Mouse (Mus musculus) forebrain, embryonic 10.5 days (tissue): ENCODE measurements at regions not wholly inside any gene's neighbourhood (a gene's known extent, or its start where the extent isn't known, plus 50 kb on each side); places are given as distances from the start of the nearest gene placed in this dataset.
A peak's percentile ranks its signal among the peaks of the same experiment; 100 is the strongest.

Experiments
- DNase-seq: peaks from one replicate; pipeline ENCODE4 v3.0.0-alpha.2; 2017; ENCODE audit warnings: low spot score; ENCODE audit errors: extremely low spot score
- H3K27ac ChIP-seq: fragments of 300-500 bp; sonication (generic); 2 replicates; pipeline ENCODE4 v1.5.1; 2016; ENCODE audit warnings: mild to moderate bottlenecking
- H3K27me3 ChIP-seq: fragments of 300-500 bp; sonication (generic); 2 replicates; pipeline ENCODE4 v1.6.1; 2016; ENCODE audit warnings: mild to moderate bottlenecking; ENCODE audit not compliant: poor library complexity, severe bottlenecking
- H3K36me3 ChIP-seq: fragments of 300-500 bp; sonication (generic); replicated peaks from 2 replicates; pipeline ENCODE4 v1.6.1; 2016; ENCODE audit warnings: mild to moderate bottlenecking, moderate library complexity
- H3K4me1 ChIP-seq: fragments of 300-500 bp; sonication (generic); 2 replicates; pipeline ENCODE4 v1.6.1; 2016
- H3K4me3 ChIP-seq: fragments of 300-500 bp; sonication (generic); 2 replicates; pipeline ENCODE4 v1.5.1; 2016; ENCODE audit warnings: mild to moderate bottlenecking, moderate library complexity
- H3K9me3 ChIP-seq: fragments of 300-500 bp; sonication (generic); 2 replicates; pipeline ENCODE4 v1.6.1; 2016; ENCODE audit warnings: mild to moderate bottlenecking, moderate library complexity
- WGBS: fragments of 180-500 bp; shearing (Covaris S2); methylation state at CpG from one replicate; pipeline ENCODE4 v1.1.7; 2016; 5-methylcytosine and 5-hydroxymethylcytosine counted together

DNA sequence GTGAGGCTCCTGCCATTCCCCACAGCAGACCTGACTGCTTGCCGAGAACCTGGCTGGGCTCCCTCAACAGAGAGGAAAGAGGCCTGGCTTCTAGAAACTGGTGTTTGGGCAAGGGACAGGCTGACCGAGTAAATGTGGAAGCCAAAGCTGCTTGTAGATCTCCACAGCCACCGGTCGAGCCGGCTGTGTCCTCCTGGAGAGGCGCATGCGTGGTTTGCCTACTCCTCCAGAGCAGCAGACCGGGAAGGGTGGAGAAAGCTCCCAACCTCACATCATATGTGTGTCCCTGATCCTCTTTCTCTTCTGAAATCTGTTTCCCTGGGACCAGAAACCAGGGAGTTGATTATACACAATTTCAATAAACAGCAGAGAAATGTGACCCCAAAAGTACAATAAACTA is 92.0 kb downstream of the Dad1 start:
- H3K27me3 ChIP-seq, result no peaks in the 10 kb centered on the region
- no peaks in the 10 kb centered on the region for H3K9me3 ChIP-seq
- H3K4me3 ChIP-seq, result no peak overlapping the region
- no peaks in the 10 kb centered on the region for H3K36me3 ChIP-seq
- 78% methylated on average over 8 of the region's 8 CpGs for WGBS
- H3K4me1 ChIP-seq, result no peaks in the 10 kb centered on the region; the same call in 1 of the 2 replicates
- H3K27ac ChIP-seq, result no peak overlapping the region
- DNase-seq, result no peak

DNA sequence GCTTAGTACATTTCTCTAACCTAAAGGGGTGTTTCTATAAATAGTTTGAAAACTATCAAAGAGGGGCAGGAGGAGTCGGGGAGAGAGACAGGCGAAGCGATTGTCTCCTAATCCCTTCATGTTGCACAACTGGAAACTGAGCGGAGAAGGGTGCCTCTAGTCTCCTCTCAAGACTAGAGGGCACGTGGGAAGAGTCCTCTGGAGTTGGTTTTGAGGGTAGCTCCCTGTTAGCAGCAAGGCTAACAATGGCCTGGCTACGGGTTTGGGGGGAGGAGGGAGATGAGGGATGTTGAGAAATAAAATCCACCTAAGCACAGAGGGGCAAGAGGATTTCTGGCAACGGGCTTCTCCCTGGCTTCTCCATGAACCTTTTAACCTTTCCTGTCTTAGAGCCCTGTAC is 92.7 kb downstream of the Dad1 start:
- Histone ChIP-seq H3K4me3 (no peak overlapping the region), H3K36me3 (no peaks in the 10 kb centered on the region), H3K27me3 (no peaks in the 10 kb centered on the region), H3K27ac (no peak overlapping the region), H3K9me3 (no peaks in the 10 kb centered on the region), H3K4me1 (no peaks in the 10 kb centered on the region; the same call in 1 of the 2 replicates)
- no peak for DNase-seq
- WGBS, result 70% methylated on average over 7 of the region's 7 CpGs

DNA sequence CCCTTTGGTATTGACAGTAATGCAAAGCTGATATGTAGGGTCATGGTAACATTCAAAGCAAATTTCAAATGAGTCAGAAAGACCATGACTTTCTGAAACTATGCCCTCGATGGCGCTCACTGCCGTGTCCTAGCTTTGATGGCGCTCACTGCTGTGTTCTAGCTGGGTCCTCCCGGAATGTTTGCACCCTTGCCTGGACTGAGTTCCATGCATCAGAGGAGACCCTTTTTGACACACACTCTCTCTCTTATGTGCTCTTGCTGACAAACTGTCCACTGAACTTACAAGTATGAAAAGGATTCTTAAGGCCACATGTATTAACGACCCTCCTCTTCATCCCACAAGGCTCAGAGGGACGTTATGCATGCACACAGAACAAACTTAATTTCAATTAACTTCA is 94.1 kb downstream of the Dad1 start:
- WGBS, result 94% methylated on average over 7 of the region's 7 CpGs
- DNase-seq, result no peak

DNA sequence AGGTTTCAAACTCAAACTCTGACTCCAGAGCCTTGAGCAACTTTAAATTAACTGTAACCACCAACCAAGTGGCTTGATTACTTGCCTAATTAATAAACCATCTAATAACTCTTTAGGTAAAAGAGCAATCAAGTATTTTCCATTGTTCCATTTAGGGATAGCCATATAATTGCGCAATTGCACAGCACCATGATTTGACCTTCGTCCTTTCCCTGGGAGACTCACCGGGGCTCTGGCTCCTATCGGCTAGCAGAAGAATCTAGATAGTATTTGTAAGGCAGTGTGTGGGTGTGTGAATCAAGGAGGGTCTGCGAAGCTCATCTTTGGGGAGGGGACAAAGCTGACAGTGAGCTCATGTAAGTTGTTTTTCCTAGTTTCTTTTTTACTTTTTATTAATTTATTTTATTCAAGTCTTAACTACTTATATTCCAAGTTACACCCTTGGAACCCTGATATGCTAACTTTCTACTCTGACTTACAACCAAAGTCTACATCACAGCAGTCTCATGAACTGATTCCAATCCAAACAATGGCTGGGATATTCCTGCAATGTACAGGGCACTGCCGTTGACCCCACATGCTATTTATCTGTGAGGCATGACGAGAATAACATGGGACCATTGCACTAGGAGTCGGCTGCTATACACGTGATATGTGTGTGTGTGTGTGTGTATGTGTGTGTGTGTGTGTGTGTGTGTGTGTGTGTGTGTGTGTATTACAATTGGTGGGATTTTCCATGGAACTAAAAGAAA is 95.5 kb downstream of the Dad1 start:
- Histone ChIP-seq H3K4me3 (no peak overlapping the region), H3K27me3 (no peaks in the 10 kb centered on the region)
- 91% methylated on average over 9 of the region's 9 CpGs for WGBS

More for the DNA sequence above, 94.1 kb downstream of the Dad1 start:
- Histone ChIP-seq H3K9me3 (no peaks in the 10 kb centered on the region), H3K27ac (no peak overlapping the region), H3K4me3 (no peak overlapping the region), H3K4me1 (no peaks in the 10 kb centered on the region; the same call in 1 of the 2 replicates), H3K27me3 (no peaks in the 10 kb centered on the region), H3K36me3 (no peaks in the 10 kb centered on the region)

DNA sequence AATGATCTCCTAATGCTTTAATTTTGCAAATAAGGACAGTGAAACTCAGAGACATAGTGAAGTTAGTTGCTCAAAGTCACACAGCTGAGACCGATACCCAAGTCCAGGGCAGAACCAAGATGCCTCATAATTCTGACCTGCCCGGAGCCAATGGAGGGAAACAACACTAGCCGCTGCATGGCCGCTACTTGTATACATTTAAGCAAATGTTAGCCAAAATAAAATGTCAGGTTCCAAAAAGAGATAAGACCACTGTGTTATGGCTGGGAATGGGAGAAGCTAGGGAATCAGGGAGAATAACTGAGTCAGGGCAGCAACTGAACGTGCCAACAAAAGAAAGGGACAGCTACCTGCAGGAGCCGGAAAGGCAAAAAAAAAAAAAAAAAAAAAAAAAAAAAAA is 97.4 kb downstream of the Dad1 start:
- no peak for DNase-seq

More for the DNA sequence above, 95.5 kb downstream of the Dad1 start:
- Histone ChIP-seq H3K27ac (no peak overlapping the region), H3K4me1 (no peaks in the 10 kb centered on the region; the same call in 1 of the 2 replicates), H3K36me3 (no peaks in the 10 kb centered on the region), H3K9me3 (no peaks in the 10 kb centered on the region)
- no peak for DNase-seq

DNA sequence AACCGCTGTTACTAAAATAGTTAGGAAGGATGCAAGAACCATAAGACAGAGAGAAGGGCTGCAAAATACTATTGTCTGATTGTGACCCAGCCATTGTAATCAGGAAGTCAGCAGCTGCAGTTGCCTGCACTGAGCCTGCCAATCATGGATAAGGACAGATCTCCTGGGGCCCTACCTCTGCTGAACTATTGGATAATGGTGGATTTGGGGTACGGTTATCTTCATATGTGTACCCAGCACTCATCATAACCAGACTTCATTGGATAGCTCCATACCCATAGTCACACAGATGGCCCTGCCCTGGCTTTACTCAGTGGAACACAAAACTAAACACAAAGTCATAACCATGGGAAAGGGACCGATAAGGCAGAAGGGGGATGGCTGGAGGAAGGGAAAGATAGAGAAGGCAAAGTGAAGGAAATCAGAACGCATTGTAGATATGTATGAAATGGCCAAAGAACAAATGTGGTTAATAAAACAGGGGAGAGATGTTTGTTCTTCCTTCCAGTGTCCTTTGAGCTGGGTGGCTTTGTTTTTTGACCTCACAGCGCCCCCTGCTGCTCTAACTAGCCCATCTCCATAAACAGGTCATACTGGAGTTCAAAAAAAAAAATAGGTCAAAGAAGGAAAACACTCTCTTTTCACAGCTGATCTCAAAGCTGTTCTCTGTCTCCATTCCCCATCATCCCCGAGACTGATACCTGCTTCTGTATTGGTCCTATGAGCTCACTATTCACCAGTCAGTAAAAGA is 101.2 kb downstream of the Dad1 start:
- H3K9me3 ChIP-seq, result no peaks in the 10 kb centered on the region
- DNase-seq, result peak; percentile 56
- no peak overlapping the region for H3K27ac ChIP-seq
- no peaks in the 10 kb centered on the region for H3K36me3 ChIP-seq
- 53% methylated on average over 6 of the region's 6 CpGs for WGBS
- H3K4me1 ChIP-seq, result no peaks in the 10 kb centered on the region
- no peak overlapping the region for H3K4me3 ChIP-seq
- no peaks in the 10 kb centered on the region for H3K27me3 ChIP-seq

More for the DNA sequence above, 97.4 kb downstream of the Dad1 start:
- Histone ChIP-seq H3K27me3 (no peaks in the 10 kb centered on the region), H3K27ac (no peak overlapping the region), H3K4me1 (no peaks in the 10 kb centered on the region; the same call in 1 of the 2 replicates), H3K9me3 (no peaks in the 10 kb centered on the region), H3K36me3 (no peaks in the 10 kb centered on the region), H3K4me3 (no peak overlapping the region)
- 89% methylated on average over 6 of the region's 6 CpGs for WGBS

DNA sequence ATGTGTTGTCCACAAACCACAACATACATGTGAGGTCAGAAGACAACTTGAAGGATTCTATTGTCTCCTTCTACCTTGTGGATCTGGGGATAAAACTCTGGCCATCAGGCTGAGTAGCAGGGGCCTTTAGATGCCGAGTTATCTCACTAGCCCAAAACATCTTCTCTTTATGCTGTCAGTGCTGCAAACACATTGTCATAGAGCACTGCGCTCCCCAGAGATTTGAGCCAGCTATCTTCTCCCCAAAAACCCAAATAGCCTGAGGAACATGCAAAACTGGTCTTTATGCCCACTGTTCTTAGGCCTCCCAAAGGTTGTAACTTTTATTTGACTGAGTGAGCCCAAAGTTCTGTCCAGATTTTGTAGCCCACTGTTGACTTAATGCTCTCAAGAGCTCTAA is 102.0 kb downstream of the Dad1 start:
- Histone ChIP-seq H3K36me3 (no peaks in the 10 kb centered on the region), H3K4me3 (no peak overlapping the region), H3K27me3 (no peaks in the 10 kb centered on the region), H3K27ac (no peak overlapping the region), H3K4me1 (no peaks in the 10 kb centered on the region), H3K9me3 (no peaks in the 10 kb centered on the region)
- DNase-seq, result no peak
- 91% methylated on average over 2 of the region's 2 CpGs for WGBS

DNA sequence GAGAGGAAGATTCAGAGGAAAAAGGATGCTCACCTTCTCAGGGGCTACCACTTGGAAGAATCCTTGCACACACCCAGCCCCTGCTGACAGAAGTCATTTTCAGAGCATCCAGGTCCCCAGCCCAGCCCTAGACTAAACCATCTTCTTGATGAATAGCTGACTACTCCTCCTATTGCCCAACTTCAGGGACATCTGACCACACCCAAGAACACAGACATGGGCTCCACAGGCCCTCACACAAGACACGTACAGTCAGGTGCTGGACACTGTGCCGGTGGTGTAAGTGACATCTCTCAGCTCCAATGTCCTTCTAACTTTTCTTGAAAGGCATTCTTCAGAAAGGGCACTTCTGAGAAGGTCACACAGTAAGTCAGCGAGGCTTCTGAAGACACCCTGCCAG is 102.6 kb downstream of the Dad1 start:
- 86% methylated on average over 3 of the region's 3 CpGs for WGBS
- Histone ChIP-seq H3K27me3 (no peaks in the 10 kb centered on the region), H3K36me3 (no peaks in the 10 kb centered on the region), H3K9me3 (no peaks in the 10 kb centered on the region), H3K4me1 (peaks cover 6% of the 10 kb centered on the region), H3K4me3 (no peak overlapping the region), H3K27ac (no peak overlapping the region)
- no peak for DNase-seq

DNA sequence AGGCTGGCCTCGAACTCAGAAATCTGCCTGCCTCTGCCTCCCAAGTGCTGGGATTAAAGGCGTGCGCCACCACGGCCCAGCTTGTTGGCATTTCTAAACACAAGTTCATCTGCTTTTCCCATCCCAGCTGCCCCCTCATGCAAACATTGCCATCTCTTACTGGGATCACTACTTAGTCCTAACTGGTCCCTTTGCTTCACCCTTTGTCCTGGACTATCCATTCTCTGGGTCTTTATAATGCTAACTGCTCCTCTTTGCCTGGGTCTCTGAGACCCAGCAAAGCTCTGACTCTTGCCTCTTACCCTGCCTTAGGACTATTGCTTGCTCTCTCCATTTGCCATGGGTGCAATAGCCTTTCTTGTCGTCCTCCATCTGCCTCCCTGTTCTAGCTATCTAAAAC is 103.7 kb downstream of the Dad1 start:
- Histone ChIP-seq H3K4me1 (peaks cover 16% of the 10 kb centered on the region), H3K9me3 (no peaks in the 10 kb centered on the region), H3K27ac (no peak overlapping the region), H3K4me3 (no peak overlapping the region), H3K36me3 (no peaks in the 10 kb centered on the region), H3K27me3 (no peaks in the 10 kb centered on the region)
- WGBS, result 93% methylated on average over 5 of the region's 5 CpGs
- DNase-seq, result no peak

DNA sequence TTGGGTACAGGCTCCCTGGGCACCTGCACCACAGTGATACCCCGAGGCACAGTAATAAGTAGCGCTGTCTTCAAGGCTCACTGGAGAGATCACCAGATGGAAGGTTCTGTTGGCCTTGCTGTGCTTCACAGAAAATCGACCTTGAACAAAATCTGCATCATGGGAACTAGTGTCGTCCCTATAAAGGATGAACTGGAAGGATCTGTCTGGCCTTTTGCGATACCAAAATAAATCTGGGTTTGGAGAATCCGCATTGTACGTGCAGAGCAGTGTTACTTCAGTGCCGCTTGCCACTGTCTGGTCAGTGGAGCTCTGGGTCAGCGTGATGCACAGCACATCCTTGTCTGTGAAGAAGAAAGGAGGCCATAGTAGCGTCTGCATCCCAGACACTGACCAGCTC is 105.3 kb downstream of the Dad1 start:
- no peaks in the 10 kb centered on the region for H3K9me3 ChIP-seq
- no peak overlapping the region for H3K27ac ChIP-seq
- H3K4me3 ChIP-seq, result no peak overlapping the region
- no peaks in the 10 kb centered on the region for H3K27me3 ChIP-seq
- 94% methylated on average over 10 of the region's 10 CpGs for WGBS
- DNase-seq, result no peak
- no peaks in the 10 kb centered on the region for H3K36me3 ChIP-seq
- H3K4me1 ChIP-seq, result peaks cover 19% of the 10 kb centered on the region

DNA sequence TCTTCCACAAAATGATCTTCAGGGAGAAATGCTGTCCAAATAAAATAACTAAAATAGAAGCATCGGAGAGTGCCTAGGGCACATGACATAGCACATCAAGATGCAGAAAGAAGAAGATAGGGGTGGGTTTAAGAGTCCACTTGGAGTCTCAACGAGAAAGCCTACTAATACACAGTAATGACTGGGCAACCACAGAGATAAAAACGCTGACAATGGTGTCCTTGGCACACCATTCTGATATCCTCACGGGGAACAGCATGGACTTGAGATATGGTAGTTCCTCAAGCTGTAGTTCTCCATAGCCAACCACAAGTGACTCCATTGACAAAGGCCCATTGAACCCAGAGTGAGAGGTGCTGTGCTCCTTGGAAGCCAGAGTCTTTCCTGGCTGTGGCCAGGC is 105.8 kb downstream of the Dad1 start:
- Histone ChIP-seq H3K27me3 (no peaks in the 10 kb centered on the region), H3K4me1 (peaks cover 19% of the 10 kb centered on the region), H3K27ac (no peak overlapping the region), H3K9me3 (no peaks in the 10 kb centered on the region), H3K36me3 (no peaks in the 10 kb centered on the region), H3K4me3 (no peak overlapping the region)
- 94% methylated on average over 4 of the region's 4 CpGs for whole genome bisulfite sequencing
- no peak for DNase-seq

DNA sequence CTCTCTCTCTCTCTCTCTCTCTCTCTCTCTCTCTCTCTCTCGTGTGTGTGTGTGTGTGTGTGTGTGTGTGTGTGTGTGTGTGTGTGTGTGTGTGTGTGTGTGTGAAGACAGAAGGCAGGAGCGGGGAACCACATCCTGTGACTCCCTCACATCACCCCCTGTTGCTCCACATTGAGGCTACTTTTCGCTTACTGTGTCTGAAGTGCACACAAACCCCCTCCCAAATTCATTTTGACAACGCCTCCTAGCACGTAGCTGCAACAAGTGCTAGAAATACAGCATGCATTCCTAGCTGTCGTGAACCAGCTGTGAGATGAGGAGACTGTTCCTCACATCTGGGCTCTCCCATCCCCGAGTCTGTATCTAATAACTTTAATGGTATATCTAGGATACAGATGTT is 106.4 kb downstream of the Dad1 start:
- no peaks in the 10 kb centered on the region for H3K9me3 ChIP-seq
- H3K4me3 ChIP-seq, result no peak overlapping the region
- no peak for DNase-seq
- H3K27ac ChIP-seq, result no peak overlapping the region
- no peaks in the 10 kb centered on the region for H3K36me3 ChIP-seq
- H3K27me3 ChIP-seq, result no peaks in the 10 kb centered on the region
- 88% methylated on average over 6 of the region's 7 CpGs for WGBS
- H3K4me1 ChIP-seq, result peaks cover 19% of the 10 kb centered on the region
